Comparison of ENCODE assay signal across 16 mouse cellular contexts in the genomic region with DNA sequence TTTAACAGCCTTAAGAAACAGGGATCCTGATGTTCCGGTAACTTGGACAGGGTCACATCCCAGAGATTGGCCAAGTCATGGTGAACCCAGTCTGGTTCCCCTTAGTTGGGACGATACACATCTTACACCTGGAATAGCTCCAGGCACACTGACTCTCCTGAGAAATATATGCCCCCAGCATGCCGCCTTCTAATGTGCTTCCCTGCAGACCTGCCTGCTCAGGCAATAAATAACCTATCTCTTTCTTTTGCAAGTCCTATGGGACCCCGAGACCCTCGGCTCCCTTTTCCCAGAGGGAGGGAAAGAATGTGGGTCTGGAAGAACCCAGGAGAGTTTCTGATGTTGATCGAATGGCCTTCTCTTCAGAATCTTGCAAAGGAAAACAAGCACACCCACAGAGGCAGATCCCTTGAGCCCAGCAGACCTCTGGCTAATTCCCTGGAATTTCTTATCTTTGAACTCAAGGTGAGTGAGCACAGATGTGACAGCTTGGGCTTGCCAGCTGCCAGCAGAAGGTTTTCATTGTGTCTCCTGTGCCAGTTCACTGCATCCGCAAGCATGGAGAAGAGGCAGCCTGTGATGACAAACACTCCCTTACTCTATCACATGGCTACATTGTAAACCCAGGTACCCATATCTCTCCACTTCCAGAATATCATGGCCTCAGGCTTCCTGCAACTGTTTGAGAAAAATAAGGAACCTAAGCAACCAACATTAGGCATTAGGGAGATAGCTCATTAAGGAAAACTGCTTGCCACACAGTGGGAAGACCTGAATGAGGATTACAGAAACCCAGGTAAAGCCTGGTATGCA. TPM values are rescaled to one million over a fixed set of nuclear protein-coding genes. Genes with fewer than 3 reads are reported as not detected.
A peak's percentile ranks its signal among the peaks of the same experiment; 100 is the strongest.
DNase-seq lines count a peak whose midpoint lies in the region; ATAC-seq and TF ChIP-seq lines count a peak whose summit lies in the region.
"Had no signal": no experiment of that assay in that cellular context is flagged by ENCODE, and none has a peak within 500 bp of the region (broad histone marks: within the 10 kb centered on the region; RNA-seq: fewer than 3 reads in every experiment).

No protein-coding gene starts in this region.

- H3K27me3 ChIP-seq in forebrain, embryonic 10.5 days (ENCODE audit: poor library complexity, severe bottlenecking), result no peaks in the 10 kb centered on the region; the same call in 1 of the 2 replicates
- H3K27me3 ChIP-seq in forebrain, postnatal 0 days (ENCODE audit: insufficient read depth, low read length), result no peaks in the 10 kb centered on the region
- H3K27me3 ChIP-seq in embryonic facial prominence, embryonic 15.5 days, result no peaks in the 10 kb centered on the region
- H3K27me3 ChIP-seq in limb, embryonic 14.5 days (ENCODE audit: control insufficient read depth, insufficient read depth, low read length), result no peaks in the 10 kb centered on the region
- H3K27me3 ChIP-seq: liver, embryonic 12.5 days; Patski had no signal

- TF ChIP-seq CTCF in forebrain, postnatal 0 days (IDR thresholded peaks at IDR 0.05; ENCODE audit: low read depth), result no peak
- TF ChIP-seq CTCF in cortical plate, adult 2 months (IDR thresholded peaks at IDR 0.05; ENCODE audit: extremely low read depth, insufficient read depth, low read length), result no peak

- peaks cover 68% of the 10 kb centered on the region for H3K36me3 ChIP-seq in forebrain, embryonic 10.5 days (replicated peaks)
- H3K36me3 ChIP-seq in forebrain, postnatal 0 days (ENCODE audit: insufficient read depth), result no peaks in the 10 kb centered on the region
- H3K36me3 ChIP-seq in embryonic facial prominence, embryonic 15.5 days, result peaks cover 4% of the 10 kb centered on the region; the same call in 1 of the 2 replicates
- peaks cover 56% of the 10 kb centered on the region for H3K36me3 ChIP-seq in limb, embryonic 14.5 days (ENCODE audit: control insufficient read depth, insufficient read depth, low read length)
- H3K36me3 ChIP-seq: liver, embryonic 12.5 days had no signal

- H3K9me3 ChIP-seq in forebrain, embryonic 10.5 days, result no peaks in the 10 kb centered on the region; the same call in 1 of the 2 replicates
- H3K9me3 ChIP-seq in forebrain, postnatal 0 days (ENCODE audit: low read length), result no peaks in the 10 kb centered on the region
- no peaks in the 10 kb centered on the region for H3K9me3 ChIP-seq in embryonic facial prominence, embryonic 15.5 days (replicated peaks)
- H3K9me3 ChIP-seq in limb, embryonic 14.5 days (ENCODE audit: control insufficient read depth, low read length), result no peaks in the 10 kb centered on the region
- H3K9me3 ChIP-seq: liver, embryonic 12.5 days had no signal

- H3K4me1 ChIP-seq in forebrain, embryonic 10.5 days, result peaks cover 87% of the 10 kb centered on the region
- H3K4me1 ChIP-seq in forebrain, postnatal 0 days (ENCODE audit: insufficient read depth), result peaks cover 21% of the 10 kb centered on the region
- H3K4me1 ChIP-seq in cortical plate, adult 2 months (ENCODE audit: control insufficient read depth, insufficient read depth, low read length), result peaks cover 7% of the 10 kb centered on the region
- peaks cover 87% of the 10 kb centered on the region for H3K4me1 ChIP-seq in embryonic facial prominence, embryonic 15.5 days
- H3K4me1 ChIP-seq in limb, embryonic 14.5 days (ENCODE audit: control insufficient read depth, insufficient read depth, low read length), result peaks cover 84% of the 10 kb centered on the region
- H3K4me1 ChIP-seq: liver, embryonic 12.5 days had no signal

- 56% methylated on average over 7 of the region's 7 CpGs for WGBS in forebrain, embryonic 10.5 days
- 62% methylated on average over 7 of the region's 7 CpGs for WGBS in forebrain, postnatal 0 days
- 32% methylated on average over 7 of the region's 7 CpGs for WGBS in embryonic facial prominence, embryonic 15.5 days
- WGBS in limb, embryonic 14.5 days, result 15% methylated on average over 7 of the region's 7 CpGs

- ATAC-seq in forebrain, postnatal 0 days, result no peak
- ATAC-seq in embryonic facial prominence, embryonic 15.5 days (ENCODE audit: insufficient number of reproducible peaks, low FRiP score, low TSS enrichment, low read depth), result no peak
- ATAC-seq in limb, embryonic 14.5 days (ENCODE audit: low FRiP score, low read depth), result no peak
- ATAC-seq: CD4-positive, CD25-positive, alpha-beta regulatory T cell, adult 4 months; liver, embryonic 12.5 days; Patski had no signal

- no peak for DNase-seq in forebrain, embryonic 10.5 days (ENCODE audit: extremely low spot score, low spot score)
- no peak for DNase-seq in forebrain, postnatal 0 days
- no peak for DNase-seq in limb, embryonic 14.5 days (ENCODE audit: low spot score)
- DNase-seq in lung, postnatal 4 days, result no peak
- DNase-seq in frontal cortex, postnatal 36 days (ENCODE audit: low spot score in 2 of 2), result no peak
- no peak for DNase-seq in ovary, postnatal 14 days (ENCODE audit: low spot score)
- DNase-seq: gastrocnemius, adult 2 months; kidney, adult 18-20 months; right cerebral cortex, postnatal 4 days had no signal

- no peak for TF ChIP-seq POLR2A in cortical plate, adult 2 months (IDR thresholded peaks at IDR 0.05; ENCODE audit: extremely low read depth, insufficient read depth, low read length)
- TF ChIP-seq POLR2A in limb, embryonic 14.5 days (IDR thresholded peaks at IDR 0.05; ENCODE audit: borderline replicate concordance, extremely low read depth, insufficient read depth, insufficient read length), result no peak

- H3K4me2 ChIP-seq in forebrain, postnatal 0 days (ENCODE audit: low read depth), result no peak overlapping the region
- peak overlapping the region; percentile 12; the same call in 1 of the 2 replicates for H3K4me2 ChIP-seq in embryonic facial prominence, embryonic 15.5 days (replicated peaks)
- peak overlapping the region; percentile 44 for H3K4me2 ChIP-seq in limb, embryonic 14.5 days (replicated peaks; ENCODE audit: low read depth, low read length, severe bottlenecking)
- H3K4me2 ChIP-seq: liver, embryonic 12.5 days had no signal

- peak overlapping the region; percentile 64 for H3K27ac ChIP-seq in forebrain, embryonic 10.5 days
- no peak overlapping the region for H3K27ac ChIP-seq in forebrain, postnatal 0 days (ENCODE audit: low read depth, low read length)
- 0 out of 2 replicates have a peak overlapping the region, but pooled peaks have one; percentile 25 for H3K27ac ChIP-seq in cortical plate, adult 2 months (ENCODE audit: insufficient read depth, low read length)
- H3K27ac ChIP-seq in embryonic facial prominence, embryonic 15.5 days (replicated peaks), result peak overlapping the region; percentile 35; the same call in 1 of the 2 replicates
- no peak overlapping the region for H3K27ac ChIP-seq in limb, embryonic 14.5 days (replicated peaks; ENCODE audit: low read depth, low read length)
- H3K27ac ChIP-seq: gastrocnemius, adult 2 months; liver, embryonic 12.5 days; macrophage had no signal

- no peak overlapping the region; the same call in 1 of the 2 replicates for H3K4me3 ChIP-seq in forebrain, embryonic 10.5 days
- H3K4me3 ChIP-seq in forebrain, postnatal 0 days (ENCODE audit: low read depth, low read length), result no peak overlapping the region
- no peak overlapping the region for H3K4me3 ChIP-seq in cortical plate, adult 2 months (ENCODE audit: insufficient read depth, low read length)
- no peak overlapping the region for H3K4me3 ChIP-seq in embryonic facial prominence, embryonic 15.5 days (replicated peaks)
- no peak overlapping the region for H3K4me3 ChIP-seq in limb, embryonic 14.5 days (replicated peaks; ENCODE audit: low read length)
- H3K4me3 ChIP-seq: gastrocnemius, adult 2 months; liver, embryonic 12.5 days had no signal

- H3K9ac ChIP-seq in forebrain, postnatal 0 days, result no peak overlapping the region
- H3K9ac ChIP-seq in embryonic facial prominence, embryonic 15.5 days, result no peak overlapping the region
- peak overlapping the region; percentile 14; the same call in 1 of the 2 replicates for H3K9ac ChIP-seq in limb, embryonic 14.5 days (ENCODE audit: low read depth, low read length, severe bottlenecking)
- H3K9ac ChIP-seq: liver, embryonic 12.5 days had no signal

RNA-seq across cellular contexts. Expression of a gene that starts 8.6 kb away (rescaled TPM):
- 25.9 TPM in 2 replicates for polyA plus RNA-seq in forebrain, embryonic 10.5 days (2016; fragmentation: Nextera tagmentation; extraction: Ambion mirVana)
- total RNA-seq in forebrain, postnatal 0 days (2014; rRNA removed), result 12.3 TPM in 2 replicates
- polyA plus RNA-seq in forebrain, postnatal 0 days (2015; fragmentation: Nextera tagmentation; extraction: Ambion mirVana), result 2.8 and 3.5 TPM in 2 replicates
- polyA plus RNA-seq in cortical plate, adult 2 months (2012; rRNA removed), result 14.2 and 14.3 TPM in 2 replicates
- 42.3 and 49.1 TPM in 2 replicates for polyA plus RNA-seq in embryonic facial prominence, embryonic 15.5 days (2015; fragmentation: Nextera tagmentation; extraction: Ambion mirVana)
- 91.4 and 121 TPM in 2 replicates for polyA plus RNA-seq in limb, embryonic 14.5 days (2012; rRNA removed)
- 59.8 and 72.3 TPM in 2 replicates for polyA plus RNA-seq in limb, embryonic 14.5 days (2014; fragmentation: Nextera tagmentation; extraction: Ambion mirVana)
- total RNA-seq: common myeloid progenitor, adult 5-6 weeks had no signal

Comparison
In these comparisons a context has a peak if more than half of its experiments do, and no peak if none do; other contexts are left out.
1. H3K27ac ChIP-seq: peak in forebrain, embryonic 10.5 days (single experiment), cortical plate, adult 2 months (single experiment) and embryonic facial prominence, embryonic 15.5 days (single experiment); none in forebrain, postnatal 0 days (single experiment) and limb, embryonic 14.5 days (single experiment).